Mouse (Mus musculus): ENCODE data around the gene Gfra4.

Gfra4 gene

DNA sequence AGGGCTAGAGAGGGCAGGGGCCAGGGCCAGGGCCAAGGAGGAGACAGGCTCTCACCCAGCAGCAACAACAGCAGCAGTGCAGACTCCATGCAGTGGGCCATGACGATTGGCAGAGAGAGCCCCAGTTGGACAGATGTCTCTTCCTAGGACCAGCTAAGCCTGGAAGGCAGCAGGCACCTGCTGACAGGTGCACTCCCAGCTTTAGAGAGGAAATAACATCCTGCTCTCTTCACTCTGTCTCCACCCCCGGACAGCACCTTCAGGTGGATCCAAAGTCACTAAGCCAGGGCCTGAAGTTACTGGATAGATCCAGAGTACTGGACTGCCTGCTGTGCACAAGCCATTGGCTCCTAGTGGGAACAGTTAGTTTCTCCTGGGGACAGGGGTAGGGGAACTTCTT lies at the start of gene Gfra4:
Gene Gfra4, minus strand, starts transcription at position 101 of the 400 bp plus-strand sequence.
- DNase-seq (ENCODE audit: low spot score in 2 of 2), result no peak

DNA sequence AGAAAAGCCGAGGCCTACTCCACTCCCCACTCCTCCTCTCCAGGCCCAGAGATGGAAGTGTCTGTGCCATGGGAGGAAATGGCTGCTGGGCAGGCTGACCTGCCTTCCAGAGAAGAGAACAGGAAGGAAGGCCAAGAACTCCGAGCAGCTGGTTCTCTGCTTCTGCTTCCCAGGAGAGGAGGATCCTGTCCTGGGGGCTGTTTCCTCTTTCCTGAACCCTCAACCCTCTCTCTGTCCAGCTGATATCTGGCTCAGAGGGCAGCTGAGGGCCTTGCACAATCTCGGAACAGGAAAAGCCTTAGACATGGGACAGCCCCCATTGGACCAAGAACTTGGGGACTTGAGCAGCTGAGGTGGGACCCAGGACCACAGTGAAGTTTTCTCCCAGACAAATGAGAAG lies 48.0 kb upstream of the Gfra4 start:
- DNase-seq (ENCODE audit: low spot score in 2 of 2), result no peak

GRCm38 (mm10) chr2:131089634-131090033 lies 46.7 kb upstream of the Gfra4 start:
- DNase-seq (ENCODE audit: low spot score in 2 of 2), result no peak

- DNase-seq (ENCODE audit: low spot score in 2 of 2), result no peak
Measured at GRCm38 (mm10) chr2:131088581-131088980, 45.7 kb upstream of the Gfra4 start.

DNA sequence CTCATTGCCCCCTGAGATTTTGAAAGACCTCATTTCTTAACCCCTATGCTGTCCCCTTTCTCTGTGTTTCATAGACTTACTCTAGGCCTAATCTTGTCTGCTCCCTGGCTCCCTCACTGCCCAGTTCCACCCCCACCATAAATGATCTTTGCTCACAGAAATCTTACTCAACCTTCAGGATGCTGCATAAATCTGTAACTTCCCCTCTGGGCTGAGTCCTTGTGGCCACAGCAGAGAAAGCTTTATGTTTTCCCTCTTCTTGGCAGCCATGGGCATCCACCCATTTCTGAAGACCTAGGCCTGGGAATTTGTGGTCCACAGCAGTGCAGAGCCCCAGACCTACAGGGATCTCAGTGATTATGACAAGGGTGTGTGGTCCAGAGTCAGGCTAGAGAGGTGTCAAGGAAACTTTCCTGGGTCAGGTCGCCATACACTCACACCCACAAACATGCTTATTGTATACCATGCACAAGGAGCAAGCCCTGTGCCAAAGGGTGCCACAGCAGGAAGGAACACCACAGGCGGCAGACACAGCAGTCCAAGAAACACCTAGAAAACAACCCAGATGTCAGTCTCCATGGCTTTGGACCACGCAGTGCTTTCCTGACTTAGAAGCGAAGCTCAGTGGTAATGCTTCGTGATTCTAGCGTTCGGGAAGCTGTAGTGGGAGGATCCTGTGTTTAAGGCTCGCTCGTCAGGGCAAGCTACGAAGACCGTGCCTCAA lies 43.9 kb upstream of the Gfra4 start, which contains the start of gene Siglec1:
Gene Siglec1, minus strand, starts transcription at position 99 of the 724 bp plus-strand sequence.
- DNase-seq (ENCODE audit: low spot score in 2 of 2), result no peak

GRCm38 (mm10) chr2:131084206-131084605 lies 41.3 kb upstream of the Gfra4 start:
- DNase-seq (ENCODE audit: low spot score in 2 of 2), result no peak

DNA sequence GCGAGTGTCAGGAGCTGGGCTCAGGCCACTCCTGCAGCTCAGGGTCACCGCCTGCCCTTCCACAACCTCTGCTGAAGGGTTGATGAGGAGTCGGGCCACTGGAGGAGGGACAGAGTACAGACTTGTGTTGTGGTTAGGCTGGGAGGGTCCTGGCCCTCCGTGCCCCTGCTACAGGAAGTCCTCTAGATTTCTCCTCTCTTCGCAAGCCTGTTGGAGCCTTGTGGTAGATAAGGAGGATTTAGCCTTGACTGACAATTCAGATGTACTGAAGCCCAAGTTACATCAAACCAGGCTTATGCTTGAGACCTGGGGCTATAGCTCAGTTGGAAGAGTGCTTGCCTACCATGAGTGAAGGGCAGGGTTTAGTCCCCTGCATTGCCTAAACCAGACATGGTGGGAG lies 37.6 kb upstream of the Gfra4 start:
- DNase-seq (ENCODE audit: low spot score in 2 of 2), result no peak

DNA sequence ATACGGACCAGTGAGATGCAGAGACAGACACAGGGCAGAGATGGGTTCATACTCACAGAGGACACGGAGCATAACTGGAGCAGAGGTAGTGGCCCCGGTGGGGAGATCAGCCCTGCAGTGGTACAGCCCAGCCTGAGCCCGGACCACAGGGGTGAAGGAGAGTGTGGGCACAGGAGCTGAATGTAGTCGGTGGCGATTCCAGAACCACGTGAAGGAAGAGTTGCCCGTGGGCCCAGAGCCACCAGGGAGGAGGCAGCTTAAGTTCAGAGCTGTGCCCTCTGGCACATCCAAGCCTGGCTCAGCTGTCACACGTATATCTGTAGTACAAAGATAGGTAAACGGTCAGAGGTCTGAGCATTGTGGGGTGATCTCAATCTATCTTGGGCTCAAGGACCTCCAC lies 29.6 kb upstream of the Gfra4 start:
- no peak for DNase-seq (ENCODE audit: low spot score in 2 of 2)

DNA sequence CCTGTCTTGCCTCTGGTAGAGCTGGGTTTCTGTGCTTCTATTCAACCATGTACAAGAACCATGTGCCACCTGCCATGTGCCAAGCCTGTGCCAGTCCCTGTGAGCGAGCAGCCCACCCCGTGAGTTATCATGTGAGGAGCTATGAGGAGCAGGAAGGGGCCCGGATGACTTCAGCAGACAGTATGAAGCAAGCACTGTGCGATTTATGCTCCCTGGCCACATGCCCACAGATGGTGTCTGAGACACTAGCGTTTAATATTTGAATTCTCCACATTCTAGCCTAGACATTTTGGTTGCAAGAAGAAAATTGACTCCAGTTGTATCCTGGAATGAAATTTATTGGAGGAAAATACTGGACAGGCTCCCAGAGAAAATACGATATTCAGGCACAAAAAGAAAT lies 24.6 kb upstream of the Gfra4 start:
- DNase-seq (ENCODE audit: low spot score in 2 of 2), result no peak

DNA sequence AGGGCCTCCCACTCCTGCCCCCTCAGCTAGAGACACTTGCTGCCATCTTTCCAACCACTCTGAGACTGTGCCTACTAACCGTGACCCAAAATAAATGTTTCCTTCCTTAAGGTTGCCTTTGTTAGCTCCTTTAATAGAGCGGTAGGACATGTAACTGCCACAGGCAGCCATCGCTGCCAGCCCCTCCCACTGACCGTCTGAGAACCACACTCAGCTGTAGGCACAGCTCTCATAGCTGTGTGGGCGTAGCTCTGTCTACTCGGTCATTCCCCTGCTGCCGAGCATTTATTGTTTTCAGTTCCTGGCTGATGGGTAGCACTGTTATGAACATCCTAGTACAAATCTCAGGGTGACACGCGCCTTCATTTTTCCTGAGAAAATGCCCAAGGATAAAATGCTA lies 23.5 kb upstream of the Gfra4 start:
- DNase-seq (ENCODE audit: low spot score in 2 of 2), result peak in 1 of 2 experiments; percentile 48

- DNase-seq (ENCODE audit: low spot score in 2 of 2), result no peak
Measured at GRCm38 (mm10) chr2:131063404-131063864, 20.5 kb upstream of the Gfra4 start, which contains the start of gene Adam33. Gene Adam33 (minus strand): TSS chr2:131063814.

GRCm38 (mm10) chr2:131061607-131062006 lies 18.7 kb upstream of the Gfra4 start:
- DNase-seq (ENCODE audit: low spot score in 2 of 2), result no peak

GRCm38 (mm10) chr2:131060784-131061183 lies 17.9 kb upstream of the Gfra4 start:
- no peak for DNase-seq (ENCODE audit: low spot score in 2 of 2)

- no peak for DNase-seq (ENCODE audit: low spot score in 2 of 2)
Measured at GRCm38 (mm10) chr2:131059781-131060540, 17.1 kb upstream of the Gfra4 start.

GRCm38 (mm10) chr2:131059377-131059776 lies 16.5 kb upstream of the Gfra4 start:
- no peak for DNase-seq (ENCODE audit: low spot score in 2 of 2)

- peak in 1 of 2 experiments; percentile 28 for DNase-seq (ENCODE audit: low spot score in 2 of 2)
Measured at GRCm38 (mm10) chr2:131058672-131059071, 15.8 kb upstream of the Gfra4 start.

DNA sequence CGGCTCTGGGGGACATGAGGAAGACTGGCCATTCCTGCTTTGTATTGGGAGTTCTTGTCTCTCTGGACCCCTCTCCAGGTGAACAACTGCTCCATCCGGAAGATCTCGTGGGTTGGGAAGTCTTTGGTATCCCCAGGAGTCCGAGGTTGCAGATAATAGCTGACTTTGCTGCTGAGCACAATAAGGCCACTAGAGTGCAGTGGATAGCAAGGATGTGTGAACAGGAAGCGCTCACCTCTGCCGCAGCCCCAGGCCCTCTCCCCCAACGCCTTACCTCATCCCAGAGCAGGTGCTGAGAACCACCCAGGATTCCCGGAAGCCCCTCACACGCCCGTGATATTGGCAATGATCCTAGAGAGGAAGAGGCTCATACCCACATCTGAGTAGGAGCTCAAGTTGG lies 13.3 kb upstream of the Gfra4 start:
- DNase-seq (ENCODE audit: low spot score in 2 of 2), result no peak

GRCm38 (mm10) chr2:131055631-131056030 lies 12.7 kb upstream of the Gfra4 start:
- no peak for DNase-seq (ENCODE audit: low spot score in 2 of 2)

DNA sequence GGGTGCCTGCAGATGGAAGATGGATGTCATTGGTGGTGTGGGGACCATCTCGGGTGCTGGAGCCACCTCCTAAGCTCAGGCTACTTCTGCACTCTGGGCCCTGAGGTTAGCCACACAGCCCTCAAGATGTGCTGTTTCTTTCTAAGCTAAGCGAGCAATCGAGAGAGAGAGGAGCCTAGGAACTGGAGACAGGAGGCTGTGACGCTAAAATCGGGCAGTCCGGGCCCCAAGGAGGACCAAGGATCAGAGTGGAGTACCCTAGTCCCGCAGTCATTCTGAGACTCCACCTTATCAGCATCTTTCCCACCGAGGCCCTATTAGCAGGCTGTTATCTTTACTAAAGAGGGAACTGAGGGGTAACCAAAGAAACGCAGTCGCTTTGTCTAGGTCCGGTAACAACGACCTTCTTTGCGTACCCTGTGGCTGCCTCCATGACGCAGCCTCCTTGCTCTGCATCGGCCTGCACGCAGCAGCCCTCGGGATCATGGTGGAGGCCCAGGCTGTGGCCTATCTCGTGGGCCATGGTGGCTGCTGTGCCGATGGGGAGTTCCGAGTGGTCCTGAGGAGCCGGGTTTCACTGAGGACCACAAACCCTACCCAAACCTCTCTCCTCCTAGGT lies 11.9 kb upstream of the Gfra4 start:
- no peak for DNase-seq (ENCODE audit: low spot score in 2 of 2)

GRCm38 (mm10) chr2:131053851-131054645 lies 11.2 kb upstream of the Gfra4 start:
- no peak for DNase-seq (ENCODE audit: low spot score in 2 of 2)

DNA sequence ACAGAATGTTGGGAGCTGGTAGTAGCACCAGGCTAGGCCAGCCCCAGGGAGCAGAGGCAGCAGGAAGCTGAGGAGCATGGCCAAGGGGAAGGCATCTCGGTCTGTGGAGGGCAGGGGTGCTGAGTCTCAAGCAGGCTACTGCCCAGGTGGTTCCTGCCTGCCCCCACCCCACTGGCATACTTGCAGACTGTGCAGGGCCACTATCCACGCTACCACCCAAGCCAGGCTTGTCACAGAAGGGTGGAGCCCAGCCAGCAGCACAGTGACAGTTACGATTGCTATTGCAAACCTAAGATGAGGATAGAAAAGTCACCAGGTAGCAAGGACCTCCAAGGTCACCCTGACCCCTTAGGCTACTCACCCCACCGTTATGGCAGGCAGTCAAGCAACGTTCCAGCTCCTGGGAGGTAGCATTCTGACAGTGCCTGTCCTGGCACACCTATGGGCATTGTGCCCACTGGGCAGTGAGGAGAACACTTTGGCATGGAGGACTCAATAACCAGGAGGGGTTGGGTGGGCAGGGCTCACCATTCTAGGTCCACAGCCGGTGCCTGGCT lies 10.1 kb upstream of the Gfra4 start:
- no peak for DNase-seq (ENCODE audit: low spot score in 2 of 2)
